Mouse (Mus musculus): ENCODE data around the gene Mtm1.
"Not testable (repeated sequence)": the region's sequence is repeated elsewhere in the genome, so short reads cannot be mapped to it uniquely, and the experiment has no call there.

Gene Mtm1

DNA sequence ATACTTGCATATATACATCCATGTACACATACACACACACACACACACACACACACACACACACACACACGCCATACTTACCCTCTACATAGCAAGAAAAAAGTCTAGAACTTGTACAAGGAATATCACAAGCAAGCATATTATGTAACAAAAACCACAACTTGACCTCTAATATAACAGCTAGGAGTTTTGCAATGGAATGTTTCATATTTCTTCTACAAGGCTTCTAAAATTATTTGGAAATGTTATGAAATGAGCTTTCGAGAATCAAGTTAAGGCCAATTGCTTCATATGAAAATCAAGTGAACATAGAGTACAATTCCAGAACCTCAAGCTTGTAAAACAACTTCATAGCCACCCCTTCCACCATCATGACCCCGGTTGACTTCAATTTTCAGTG lies 74.9 kb downstream of the Mtm1 start:
- DNase-seq (ENCODE audit: low read depth, low spot score), result no peak

DNA sequence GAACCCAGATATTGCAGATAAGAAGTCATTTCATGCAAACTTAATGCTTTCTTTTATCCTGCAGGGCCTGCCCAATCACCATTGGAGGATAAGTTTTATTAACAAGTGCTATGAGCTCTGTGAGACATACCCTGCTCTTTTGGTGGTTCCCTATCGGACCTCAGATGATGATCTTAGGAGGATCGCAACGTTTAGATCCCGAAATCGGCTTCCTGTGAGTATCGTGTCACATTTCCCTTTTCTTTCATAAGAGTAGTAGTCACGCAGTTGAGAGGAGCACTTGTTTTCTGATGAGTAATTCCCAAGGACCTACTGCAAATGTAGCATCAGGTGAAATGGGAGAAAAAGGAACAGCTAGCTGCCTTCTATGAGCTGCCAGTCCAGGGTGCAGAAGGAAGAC lies 76.5 kb downstream of the Mtm1 start:
- no peak for DNase-seq (ENCODE audit: low read depth, low spot score)

GRCm38 (mm10) chrX:71294191-71294590 lies 83.6 kb downstream of the Mtm1 start:
- DNase-seq (ENCODE audit: low read depth, low spot score), result no peak

DNA sequence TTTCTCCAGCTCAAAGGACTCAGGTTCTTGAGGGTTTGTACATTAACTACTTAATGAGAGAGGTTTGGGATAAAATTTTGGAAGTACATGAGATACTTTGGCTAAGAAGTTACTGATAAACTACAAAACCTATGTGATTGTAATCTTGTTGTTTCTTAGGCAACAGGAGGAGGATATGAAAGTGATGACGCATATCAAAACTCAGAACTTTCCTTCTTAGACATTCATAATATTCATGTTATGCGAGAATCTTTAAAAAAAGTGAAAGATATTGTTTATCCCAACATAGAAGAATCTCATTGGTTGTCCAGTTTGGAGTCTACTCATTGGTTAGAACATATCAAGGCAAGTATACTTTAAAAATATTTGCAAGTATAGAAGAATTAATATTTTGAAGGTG lies 85.4 kb downstream of the Mtm1 start:
- no peak for DNase-seq (ENCODE audit: low read depth, low spot score)

- no peak for DNase-seq (ENCODE audit: low read depth, low spot score)
Measured at GRCm38 (mm10) chrX:71302148-71302547, 91.6 kb downstream of the Mtm1 start.

DNA sequence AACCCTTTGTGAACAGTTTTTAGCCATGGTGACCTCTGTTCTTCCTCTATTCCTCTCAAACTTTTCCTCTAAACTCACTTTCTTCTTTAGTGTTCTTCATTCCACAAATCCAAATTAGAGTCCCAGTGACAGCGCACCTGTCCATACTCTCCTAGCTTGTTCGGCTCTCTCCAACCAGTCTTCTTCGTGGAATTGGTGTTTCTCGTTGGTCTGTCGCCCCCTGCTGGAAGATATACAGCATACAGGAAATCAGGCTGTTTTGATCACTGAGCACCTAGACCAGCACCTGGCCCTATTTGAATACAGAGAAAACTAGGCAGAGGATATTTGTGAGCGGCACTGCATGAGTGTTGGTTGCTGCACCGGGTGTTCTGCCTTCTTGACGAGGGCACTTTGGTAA lies 100.7 kb downstream of the Mtm1 start:
- peak; percentile 20 for DNase-seq (ENCODE audit: low read depth, low spot score)

DNA sequence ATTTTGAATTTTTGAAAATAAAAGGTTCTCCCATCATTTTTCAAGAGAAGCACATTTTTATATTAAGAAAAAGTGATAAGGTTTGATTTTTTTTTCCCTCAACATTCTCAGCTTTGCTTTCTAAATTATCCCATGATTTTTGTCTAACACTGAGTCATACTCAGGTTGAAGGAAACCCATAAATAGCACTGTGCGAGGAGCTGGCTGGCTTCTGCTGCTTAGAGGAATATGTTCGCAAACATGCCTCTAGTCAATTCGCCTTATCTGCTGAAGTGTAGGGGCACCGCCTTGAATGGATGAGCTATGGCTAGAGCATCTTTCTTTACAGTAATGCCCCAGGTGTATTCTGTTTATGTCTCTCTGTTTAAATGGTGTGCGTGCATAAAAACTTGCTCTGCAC lies 103.8 kb downstream of the Mtm1 start:
- DNase-seq (ENCODE audit: low read depth, low spot score), result no peak

- no peak for DNase-seq (ENCODE audit: low read depth, low spot score)
Measured at GRCm38 (mm10) chrX:71352033-71352432, 141.5 kb downstream of the Mtm1 start.

- no peak for DNase-seq (ENCODE audit: low read depth, low spot score)
Measured at GRCm38 (mm10) chrX:71355331-71355730, 144.8 kb downstream of the Mtm1 start.

- not testable (repeated sequence) for DNase-seq (ENCODE audit: low read depth, low spot score)
Measured at GRCm38 (mm10) chrX:71361793-71362192, 151.2 kb downstream of the Mtm1 start.

- DNase-seq (ENCODE audit: low read depth, low spot score), result no peak
Measured at GRCm38 (mm10) chrX:71364062-71364461, 153.5 kb downstream of the Mtm1 start.

DNA sequence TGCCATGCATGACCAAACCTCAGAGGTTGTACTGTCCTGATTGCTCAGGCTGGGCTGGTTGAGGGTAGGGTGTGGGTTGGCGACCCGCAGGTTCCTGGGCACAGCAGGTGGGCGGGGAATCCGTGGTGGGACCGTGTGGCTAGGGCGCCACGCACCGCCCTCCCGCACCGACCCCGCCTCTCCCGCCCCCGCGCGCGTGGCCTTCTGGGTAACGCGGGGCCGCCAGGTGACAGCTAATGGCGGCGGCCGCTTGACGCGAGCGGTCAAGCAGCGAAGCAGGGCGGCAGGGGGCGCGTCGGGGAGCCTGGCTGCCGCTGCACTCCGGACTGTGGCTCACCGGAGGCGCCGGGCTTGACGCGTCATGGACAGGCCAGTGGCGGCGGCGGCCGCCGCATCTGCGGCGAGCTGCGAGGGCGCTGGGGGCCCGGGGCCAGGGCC lies 154.0 kb downstream of the Mtm1 start, which contains the start of gene Mtmr1:
Gene Mtmr1 (plus strand): TSS at position 207 of the 438 bp plus-strand sequence.
- DNase-seq (ENCODE audit: low read depth, low spot score), result no peak

DNA sequence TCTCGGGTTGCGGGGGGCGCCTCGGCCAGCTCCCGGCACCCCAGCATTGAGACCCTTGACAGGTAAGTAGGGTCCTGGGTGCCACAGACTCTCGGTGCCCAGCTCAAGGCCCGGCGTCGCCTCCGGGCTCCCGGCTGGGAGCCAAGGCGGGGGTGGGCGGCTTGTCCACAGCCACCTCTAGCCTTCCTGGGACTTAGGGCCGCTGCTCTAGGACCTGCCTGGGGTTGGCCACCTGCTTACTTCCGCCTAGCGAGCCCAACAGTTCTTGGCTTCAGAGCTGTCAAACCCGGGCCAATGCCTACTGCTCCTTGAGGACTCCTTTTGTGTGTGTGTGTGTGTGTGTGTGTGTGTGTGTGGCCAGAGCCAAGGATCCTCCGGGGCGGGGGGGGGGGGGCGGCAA lies 154.4 kb downstream of the Mtm1 start:
- no peak for DNase-seq (ENCODE audit: low read depth, low spot score)

Data from brain, embryonic 18.5 days (tissue).